Mouse (Mus musculus) gastrocnemius, adult 2 months (tissue): ENCODE measurements around the gene Rai14. TPM values are rescaled to one million over a fixed set of nuclear protein-coding genes. Genes with fewer than 3 reads are reported as not detected.

Experiments used
- DNase-seq: peaks from one replicate; pipeline ENCODE4 v3.0.0; 2022
- H3K27ac ChIP-seq: fragments of 200-600 bp; 2 replicates; pipeline ENCODE4 v1.8.1; 2022; ENCODE audit warnings: mild to moderate bottlenecking
- H3K4me3 ChIP-seq: fragments of 200-600 bp; 2 replicates; pipeline ENCODE4 v1.8.1; 2022; ENCODE audit warnings: mild to moderate bottlenecking, moderate library complexity
- CTCF ChIP-seq: fragments of 200-600 bp; IDR thresholded peaks from 2 replicates; pipeline ENCODE4 v1.8.1; 2022; ENCODE audit warnings: antibody characterized with exemption, mild to moderate bottlenecking, moderate library complexity
- intact Hi-C: fragments of 180-260 bp; cut with DNase I; formaldehyde crosslinking; loops from one replicate; pipeline ENCODE4 v1.15.1; 2025
- total RNA-seq, 2 experiments: library from RNA; stranded (reverse); gene quantifications; 2 replicates each; pipeline ENCODE4 v1.2.3; 2021

Gene Rai14
- total RNA-seq, 2 experiments from 2014 or later = 3.6 to 4.0 TPM

DNA sequence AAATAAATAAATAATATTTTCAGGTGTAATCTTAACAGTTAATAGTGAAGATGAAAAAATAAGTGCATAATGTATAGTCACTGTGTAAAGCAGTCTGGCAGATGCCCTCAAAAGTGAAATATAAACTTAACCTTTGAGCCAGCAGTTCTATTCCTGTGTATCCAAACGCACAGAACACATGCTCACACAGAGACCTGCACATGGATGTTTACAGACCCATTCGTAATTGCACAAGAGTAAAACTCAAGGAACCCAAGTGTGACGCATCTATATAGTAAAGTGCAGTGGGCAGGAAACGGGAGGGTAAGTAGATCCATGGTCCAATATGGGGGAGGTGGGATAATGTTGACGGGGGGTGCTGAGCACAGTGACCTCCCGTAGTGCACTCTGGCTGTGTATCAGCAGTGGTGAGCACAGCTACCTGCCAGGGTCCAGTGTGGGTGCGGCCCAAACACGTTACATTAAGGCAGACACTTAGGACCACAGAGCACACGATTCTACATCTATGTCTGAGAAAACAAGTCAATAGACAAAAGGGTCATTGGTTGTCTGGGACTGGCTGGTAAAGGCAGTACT lies 13.4 kb downstream of the Rai14 start:
- TF ChIP-seq CTCF = no peak
- intact Hi-C loops = no loop called here
- H3K27ac ChIP-seq = no peak overlapping the region
- no peak for DNase-seq
- H3K4me3 ChIP-seq = no peak overlapping the region

DNA sequence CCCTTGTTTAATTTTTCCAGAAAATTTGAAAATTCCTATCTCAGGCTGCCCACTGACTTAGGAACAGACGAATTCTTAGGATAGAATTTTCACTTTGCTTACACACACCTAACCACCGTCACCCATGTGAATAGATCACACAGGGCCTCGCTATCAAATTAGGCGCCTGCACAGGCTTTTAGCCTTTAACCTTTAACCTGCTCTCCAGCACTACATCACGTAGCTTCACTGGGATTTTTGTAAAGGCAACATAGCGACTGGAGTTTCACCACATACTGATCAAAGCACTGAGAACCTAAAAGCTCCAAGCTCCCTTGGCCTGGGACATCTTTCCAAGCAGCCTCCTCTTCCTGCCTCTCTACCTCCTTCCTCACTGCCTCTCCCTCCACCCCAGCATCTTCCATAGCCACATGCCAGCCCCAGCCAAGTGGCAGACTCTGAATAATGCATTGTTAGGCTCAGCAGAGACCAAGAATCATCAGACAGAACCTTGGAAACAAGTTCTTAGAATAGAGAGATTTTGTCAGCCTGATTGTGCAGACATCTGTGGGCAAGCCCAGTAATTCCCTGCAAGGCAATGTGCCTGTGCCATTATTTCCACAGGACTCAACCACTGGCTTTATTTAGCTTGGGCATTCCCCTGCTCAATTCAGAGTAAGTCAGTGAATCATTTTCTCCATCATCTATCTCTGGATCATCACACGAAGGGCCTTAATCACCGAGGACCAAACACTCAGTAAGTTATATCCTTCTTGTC lies 17.8 kb downstream of the Rai14 start:
- Histone ChIP-seq H3K27ac (no peak overlapping the region; the same call in 1 of the 2 replicates), H3K4me3 (no peak overlapping the region)
- TF ChIP-seq CTCF = no peak
- intact Hi-C loops = no loop called here
- DNase-seq = no peak

DNA sequence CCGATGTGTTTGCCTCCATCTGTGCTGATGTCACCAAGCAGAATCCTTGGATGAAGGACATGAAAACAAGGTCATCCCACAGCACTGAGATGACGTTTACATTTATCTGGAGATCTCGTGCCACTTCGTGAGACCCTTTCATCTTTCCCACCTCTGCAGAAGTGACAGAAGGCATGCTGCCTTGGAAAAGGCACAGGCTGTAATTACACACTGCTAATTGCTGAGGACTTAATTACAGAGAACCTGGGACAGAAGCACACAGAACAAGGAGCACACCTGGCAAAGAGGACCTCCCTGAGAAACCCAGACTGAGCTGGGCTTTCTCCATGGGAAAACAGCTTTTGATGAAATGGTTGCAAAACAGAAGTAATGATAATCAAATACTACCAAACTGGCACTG lies 21.8 kb downstream of the Rai14 start:
- intact Hi-C loops = no loop called here
- no peak for DNase-seq
- no peak for TF ChIP-seq CTCF

DNA sequence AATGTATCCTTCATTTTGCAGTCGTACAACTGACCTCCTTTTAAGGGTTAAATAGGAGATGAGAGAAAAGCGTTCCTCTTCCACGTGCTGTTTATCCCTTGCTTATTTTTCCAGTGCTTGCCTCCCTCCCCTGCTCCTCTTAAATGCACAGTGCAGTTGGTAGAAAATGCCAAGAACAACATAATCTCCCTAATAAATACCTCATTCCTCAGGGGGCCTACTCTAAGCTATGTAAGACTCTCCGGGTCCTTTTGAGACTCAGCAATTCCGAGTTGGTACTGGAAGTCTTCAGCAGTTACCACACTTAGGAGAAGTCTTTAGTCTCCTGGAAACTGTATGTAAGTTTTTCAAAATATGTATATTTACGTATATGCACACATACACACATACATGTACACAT lies 22.9 kb downstream of the Rai14 start:
- DNase-seq = no peak
- no peak for TF ChIP-seq CTCF
- intact Hi-C loops = no loop called here
- no peak overlapping the region for H3K4me3 ChIP-seq
- no peak overlapping the region for H3K27ac ChIP-seq

More for the DNA sequence above, 21.8 kb downstream of the Rai14 start:
- Histone ChIP-seq H3K27ac (no peak overlapping the region), H3K4me3 (no peak overlapping the region)

DNA sequence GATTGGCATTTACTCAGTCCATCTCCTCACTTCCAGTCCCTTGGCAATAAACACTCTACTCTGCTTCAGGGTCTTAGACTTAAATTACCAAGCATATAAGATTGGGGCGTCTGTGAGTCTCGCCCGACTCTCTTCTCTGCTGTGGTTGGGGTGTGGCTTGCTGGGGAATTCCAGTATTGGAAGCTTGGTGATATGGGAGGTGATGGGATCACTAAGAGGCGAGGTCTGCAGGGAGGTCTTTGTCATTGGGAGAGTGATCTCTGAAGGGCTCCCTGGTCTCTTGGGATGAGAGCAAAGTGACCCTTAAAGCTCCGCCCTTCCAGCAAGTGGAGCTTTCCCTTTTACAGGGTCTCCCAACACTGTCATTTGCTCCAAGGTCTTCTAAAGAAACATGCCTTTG lies 23.5 kb downstream of the Rai14 start:
- Histone ChIP-seq H3K4me3 (no peak overlapping the region), H3K27ac (no peak overlapping the region)
- intact Hi-C loops = no loop called here
- TF ChIP-seq CTCF = no peak
- no peak for DNase-seq

DNA sequence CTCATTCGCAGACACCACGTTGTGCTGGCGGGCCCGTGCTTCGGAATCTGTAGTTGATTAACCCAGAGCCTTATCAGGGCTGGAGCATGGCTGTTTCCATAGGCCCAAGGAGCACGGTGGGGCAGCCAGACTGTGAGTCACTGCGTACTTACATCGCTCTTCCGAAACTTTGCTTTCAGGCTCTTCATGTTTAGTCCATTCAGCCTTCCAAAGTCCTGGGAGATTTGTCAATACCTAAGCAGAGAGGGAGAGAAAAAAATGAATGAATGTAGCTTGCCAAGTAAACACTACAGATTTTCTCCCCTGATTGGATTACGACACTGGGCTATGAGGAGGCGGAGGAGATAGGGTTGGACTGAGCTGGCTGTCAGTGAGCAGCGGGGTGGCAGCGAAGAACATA lies 24.2 kb downstream of the Rai14 start:
- DNase-seq = no peak
- no peak for TF ChIP-seq CTCF
- intact Hi-C loops = no loop called here
- Histone ChIP-seq H3K4me3 (no peak overlapping the region), H3K27ac (no peak overlapping the region)

DNA sequence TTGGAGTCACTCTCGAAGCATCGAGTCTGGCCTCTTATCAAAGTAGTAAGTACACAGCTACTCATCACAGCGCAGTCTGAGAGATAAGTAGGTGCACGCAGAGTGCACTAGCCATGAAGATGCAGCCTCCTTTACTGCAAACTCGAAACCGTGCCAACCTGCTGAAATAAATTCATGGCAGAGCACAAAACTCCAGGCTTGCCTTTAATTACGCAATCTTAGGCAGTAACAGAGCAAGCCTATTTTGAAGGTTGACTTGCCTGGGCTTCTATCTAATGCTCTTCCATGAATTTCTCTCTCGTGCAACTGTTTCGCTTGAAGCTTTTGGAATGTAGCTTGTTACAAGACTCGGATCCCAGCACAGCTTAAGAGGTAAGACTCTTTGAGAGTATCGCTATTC lies 25.1 kb downstream of the Rai14 start:
- intact Hi-C loops = no loop called here

DNA sequence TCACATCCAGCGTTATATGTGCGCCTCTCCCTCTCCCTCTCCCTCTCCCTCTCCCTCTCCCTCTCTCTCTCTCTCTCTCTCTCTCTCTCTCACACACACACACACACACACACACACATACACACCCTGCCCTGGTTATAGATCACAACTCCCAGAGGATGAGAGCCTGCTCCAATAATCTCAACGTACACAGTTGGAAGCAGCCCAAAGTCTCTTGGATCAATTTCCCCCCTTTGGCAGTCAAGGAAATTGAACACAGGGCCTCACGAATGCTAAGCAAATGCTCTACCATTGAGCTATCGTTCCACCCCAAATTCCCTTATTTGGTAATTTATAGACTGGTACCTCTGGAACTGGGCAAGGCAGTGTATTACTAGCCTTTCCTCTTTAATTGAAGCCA lies 25.7 kb downstream of the Rai14 start:
- no peak overlapping the region for H3K4me3 ChIP-seq
- intact Hi-C loops = no loop called here
- no peak overlapping the region for H3K27ac ChIP-seq
- no peak for TF ChIP-seq CTCF
- DNase-seq = no peak

More for the DNA sequence above, 25.1 kb downstream of the Rai14 start:
- DNase-seq = no peak
- Histone ChIP-seq H3K27ac (no peak overlapping the region), H3K4me3 (no peak overlapping the region)
- no peak for TF ChIP-seq CTCF

DNA sequence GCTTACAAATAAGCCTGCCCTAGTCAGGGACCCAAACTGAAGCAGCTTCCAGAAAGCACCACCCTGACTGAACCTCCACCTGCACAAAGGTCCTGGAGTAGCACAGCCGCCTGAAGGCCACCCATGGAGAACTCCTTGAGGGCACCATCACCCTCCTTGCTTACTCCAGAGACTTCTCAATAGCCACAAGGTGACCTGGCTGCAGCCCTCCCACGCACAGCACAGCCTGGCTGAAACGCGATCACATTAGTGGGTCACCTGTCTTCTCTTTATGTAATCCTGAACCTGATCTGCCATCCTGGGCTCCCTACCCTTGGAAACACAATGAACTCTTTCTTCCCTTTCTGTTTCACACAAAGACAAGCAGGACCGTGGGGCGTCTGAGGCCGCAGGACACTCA lies 27.1 kb downstream of the Rai14 start:
- TF ChIP-seq CTCF = no peak
- H3K27ac ChIP-seq = no peak overlapping the region
- intact Hi-C loops = no loop called here

DNA sequence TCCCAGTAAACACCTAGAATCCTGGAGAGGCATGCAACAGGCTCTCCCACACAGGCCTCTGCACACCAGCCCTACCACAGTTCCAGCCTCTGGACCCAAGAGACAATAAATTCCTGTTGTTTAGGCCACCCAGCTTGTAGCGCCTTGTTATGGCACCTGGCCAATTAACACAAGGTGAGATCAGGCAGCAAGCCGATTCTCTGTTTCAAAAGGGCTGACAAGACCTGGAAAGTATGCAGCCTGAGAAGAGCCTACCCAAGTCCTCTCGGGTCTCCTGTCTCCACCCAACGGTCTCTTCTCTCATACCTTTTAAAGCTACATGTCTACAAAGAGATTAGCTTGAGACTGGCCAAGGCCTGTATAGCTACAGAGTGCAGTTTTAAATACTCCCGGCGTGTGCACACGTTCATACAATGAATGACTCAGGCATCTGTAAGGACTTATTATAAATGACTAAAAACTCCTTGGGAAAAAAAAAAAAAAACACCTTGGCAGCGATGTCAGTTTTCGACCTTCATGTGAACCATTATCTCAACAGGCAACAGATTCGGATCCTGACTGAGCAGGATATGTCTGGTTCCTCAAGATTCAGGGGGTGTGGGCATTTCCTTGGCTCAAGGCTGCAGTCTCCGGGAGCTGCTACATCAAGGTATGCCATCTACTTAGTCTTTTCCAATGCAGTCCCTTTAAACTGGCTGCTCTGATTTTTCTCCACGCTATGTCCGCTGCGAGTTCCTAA lies 28.6 kb downstream of the Rai14 start:
- TF ChIP-seq CTCF = no peak
- intact Hi-C loops = no loop called here
- Histone ChIP-seq H3K4me3 (no peak overlapping the region), H3K27ac (0 out of 2 replicates have a peak overlapping the region, but pooled peaks have one; percentile 16)
- DNase-seq = peak; percentile 19

More for the DNA sequence above, 27.1 kb downstream of the Rai14 start:
- DNase-seq = no peak
- H3K4me3 ChIP-seq = no peak overlapping the region

DNA sequence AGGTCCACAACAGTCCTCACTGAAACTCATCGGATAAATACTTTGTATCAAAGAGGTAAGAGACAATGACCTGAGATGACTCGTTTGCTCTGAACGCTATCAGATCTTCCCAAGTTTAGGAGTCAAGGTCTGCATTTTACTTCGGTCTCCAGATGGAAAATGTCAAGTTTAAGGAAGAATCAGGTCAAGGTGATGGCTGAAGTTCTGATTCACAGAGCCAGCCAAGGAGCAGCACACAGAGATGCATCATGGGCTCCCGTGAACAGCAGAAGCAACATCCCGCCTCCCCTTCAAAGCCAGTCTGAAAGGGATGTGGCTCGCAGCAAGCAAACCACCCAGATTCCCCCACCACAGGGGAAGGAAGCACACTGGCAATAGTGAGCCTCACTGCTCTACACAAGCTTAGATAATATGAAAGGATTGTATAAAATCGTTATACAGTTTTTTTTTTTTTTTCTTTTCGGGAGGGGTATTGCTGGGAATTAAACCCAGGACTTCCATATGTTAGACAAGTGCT lies 30.7 kb downstream of the Rai14 start:
- intact Hi-C loops = no loop called here
- no peak for DNase-seq
- Histone ChIP-seq H3K27ac (no peak overlapping the region), H3K4me3 (no peak overlapping the region)
- TF ChIP-seq CTCF = no peak

DNA sequence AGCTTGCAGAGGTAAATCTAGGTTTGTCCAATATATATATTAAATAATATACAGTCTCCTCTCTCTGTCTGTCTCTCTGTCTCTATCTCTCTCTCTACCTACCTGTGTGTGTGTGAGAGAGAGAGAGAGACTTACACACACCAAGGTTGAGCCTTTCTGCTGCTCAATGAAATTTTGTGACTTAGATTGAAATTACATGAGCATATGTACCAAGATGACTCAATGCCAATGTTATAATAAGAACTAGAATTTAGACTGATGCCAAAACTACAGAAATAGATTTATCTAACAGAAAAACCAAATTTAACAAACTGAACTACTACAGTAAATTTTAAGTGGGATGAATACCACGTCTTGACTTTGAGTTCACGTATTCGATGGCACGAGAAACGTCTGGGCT lies 33.9 kb downstream of the Rai14 start:
- Histone ChIP-seq H3K4me3 (no peak overlapping the region), H3K27ac (no peak overlapping the region; the same call in 1 of the 2 replicates)
- DNase-seq = no peak
- TF ChIP-seq CTCF = no peak
- intact Hi-C loops = no loop called here

DNA sequence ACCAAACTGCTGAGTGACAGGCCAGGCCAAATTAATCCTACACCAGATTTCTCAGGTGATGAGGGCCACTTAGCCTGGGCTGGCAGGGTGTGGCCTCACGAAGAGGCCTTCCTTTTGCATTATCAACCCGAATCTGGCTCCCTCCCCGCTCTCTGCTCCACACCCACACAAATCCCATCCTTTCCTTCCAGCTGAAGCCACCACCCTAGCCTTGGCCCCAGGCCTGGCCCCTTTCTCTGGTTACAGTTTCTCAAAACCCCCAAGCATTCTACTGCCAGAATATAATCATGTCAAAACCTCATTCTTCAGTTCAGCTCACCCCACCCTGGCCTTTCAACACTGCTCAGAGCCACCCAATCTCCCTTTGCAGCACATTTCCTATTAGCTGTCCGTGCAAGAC lies 34.9 kb downstream of the Rai14 start:
- Histone ChIP-seq H3K4me3 (no peak overlapping the region), H3K27ac (peak overlapping the region; percentile 24; the same call in 1 of the 2 replicates)
- TF ChIP-seq CTCF = no peak
- intact Hi-C loops = no loop called here
- DNase-seq = peak; percentile 78
